Mouse (Mus musculus) cerebellum, postnatal 10 days (tissue): ENCODE measurements at regions not wholly inside any gene's neighbourhood (a gene's known extent, or its start where the extent isn't known, plus 50 kb on each side); places are given as distances from the start of the nearest gene placed in this dataset.
A peak's percentile ranks its signal among the peaks of the same experiment; 100 is the strongest.

Experiments used
- DNase-seq, 2 experiments: peaks; one replicate each; pipeline ENCODE4 v3.0.0; 2021; ENCODE audit warnings: mixed read lengths in 2 of 2

DNA sequence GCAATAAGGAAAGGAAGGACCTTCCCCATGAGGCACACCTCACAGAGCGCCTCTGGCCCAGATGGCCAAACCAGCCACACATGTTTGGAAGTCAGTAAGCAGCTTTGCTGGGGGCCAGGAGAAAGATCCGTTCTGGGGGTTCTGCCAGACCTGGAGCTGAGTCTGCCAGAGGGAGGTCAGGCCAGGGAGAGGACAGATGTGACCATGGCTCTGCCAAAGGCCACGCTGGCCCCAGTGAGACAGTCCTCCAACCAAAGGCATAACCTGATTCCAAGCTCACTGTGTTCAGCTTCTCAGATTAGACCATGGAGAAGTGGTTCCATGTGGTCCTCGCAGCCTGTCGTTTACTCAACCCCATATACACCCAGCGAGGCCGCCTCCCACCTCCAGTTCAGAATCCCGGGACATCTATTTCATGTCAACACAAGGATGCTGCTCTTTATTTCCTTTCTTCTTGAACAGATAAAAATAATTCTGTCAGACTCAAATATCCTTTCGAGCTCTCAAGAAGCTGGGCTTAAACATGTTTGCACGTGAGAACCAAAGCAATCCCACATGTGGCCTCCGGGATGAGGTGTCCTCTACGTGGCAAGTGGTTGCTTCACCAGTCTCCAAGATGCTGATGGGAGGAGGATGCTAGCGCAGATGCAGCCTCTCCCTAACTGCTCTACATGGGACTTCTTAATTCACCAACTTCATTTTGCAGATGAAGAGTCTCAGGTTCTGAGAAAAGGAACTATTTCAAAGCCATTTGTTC lies 130.1 kb upstream of the Usp24 start:
- peak; percentile 13 to 45 for DNase-seq

DNA sequence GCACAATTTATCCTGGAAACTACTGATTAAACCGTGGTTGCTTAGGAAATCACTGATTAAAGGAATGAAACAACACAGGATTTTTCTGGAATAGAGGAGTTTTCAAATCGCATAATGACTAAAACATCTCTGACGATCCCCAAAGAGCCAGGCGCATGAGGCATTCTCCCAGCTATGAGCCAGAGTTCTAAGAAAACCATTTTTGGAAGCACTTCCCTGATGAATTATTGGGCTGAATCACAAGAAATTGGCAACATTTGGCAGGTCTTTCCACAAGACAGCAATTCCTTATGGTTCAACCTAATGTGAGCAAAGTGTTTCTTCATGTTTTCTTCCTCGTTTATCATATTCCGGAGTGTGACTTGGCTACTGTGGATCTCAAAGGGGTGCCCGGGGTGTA lies 129.3 kb upstream of the Usp24 start:
- no peak for DNase-seq

- DNase-seq = no peak
Observed at GRCm38 (mm10) chr4:106190248-106190647, 125.8 kb upstream of the Usp24 start.

DNA sequence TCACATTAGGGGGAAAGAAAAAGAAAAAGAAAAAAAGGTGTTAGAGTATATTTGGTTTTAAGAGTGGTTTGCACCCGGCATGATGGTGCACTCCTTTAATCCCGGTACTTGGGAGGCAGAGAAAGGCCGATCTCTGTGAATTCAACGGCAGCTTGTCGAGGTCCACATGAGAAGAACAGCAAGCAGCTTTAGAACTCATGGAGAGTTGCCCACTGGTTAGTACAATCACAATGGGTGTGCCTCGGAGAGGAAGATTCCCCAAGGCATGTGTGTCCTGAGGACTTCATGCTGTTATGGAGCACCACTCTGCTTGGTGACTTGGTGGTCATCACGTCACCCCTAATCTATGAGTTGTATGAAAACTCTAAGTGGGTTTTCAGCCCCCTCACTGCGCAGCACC lies 124.7 kb upstream of the Usp24 start:
- no peak for DNase-seq

- no peak for DNase-seq
Observed at GRCm38 (mm10) chr4:106191843-106192242, 124.2 kb upstream of the Usp24 start.

- DNase-seq = no peak
Observed at GRCm38 (mm10) chr4:106193204-106193945, 122.6 kb upstream of the Usp24 start.

DNA sequence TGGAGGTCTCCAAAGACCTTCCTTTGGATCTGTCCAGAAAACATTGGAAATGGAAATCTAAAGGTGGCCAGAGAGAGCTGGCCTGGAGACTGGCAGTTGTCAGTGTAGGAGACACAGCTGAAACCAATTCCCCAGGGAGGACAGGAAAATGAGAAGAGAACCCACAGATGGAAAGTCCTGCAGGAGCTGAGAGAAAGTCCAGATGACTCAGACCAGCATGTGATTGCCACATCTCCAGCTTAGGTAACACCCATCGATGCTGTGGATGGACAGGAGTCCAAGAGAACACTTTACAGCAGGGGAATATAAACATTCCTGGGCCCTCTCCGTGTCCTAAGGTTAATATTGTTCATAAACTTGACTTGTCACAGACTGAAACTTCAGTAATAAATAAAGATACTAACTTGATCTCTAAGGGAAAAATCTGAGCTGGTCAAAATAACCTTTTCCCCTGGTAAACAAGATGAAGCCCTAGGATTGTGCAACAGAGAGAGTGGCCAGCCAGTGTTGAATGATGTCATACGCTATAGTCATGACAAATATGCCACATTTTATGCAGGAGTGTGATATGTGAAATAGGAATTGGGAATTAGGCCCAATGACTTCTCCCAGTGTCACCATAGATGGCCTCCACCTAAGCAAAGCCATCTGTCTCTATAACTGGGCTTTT lies 120.4 kb upstream of the Usp24 start:
- DNase-seq = no peak

- peak in 1 of 2 experiments; percentile 24 for DNase-seq
Observed at GRCm38 (mm10) chr4:106199833-106200232, 116.2 kb upstream of the Usp24 start.

- peak in 1 of 2 experiments; percentile 12 for DNase-seq
Observed at GRCm38 (mm10) chr4:106200241-106200640, 115.8 kb upstream of the Usp24 start.

- DNase-seq = no peak
Observed at GRCm38 (mm10) chr4:106202554-106202953, 113.5 kb upstream of the Usp24 start.

DNA sequence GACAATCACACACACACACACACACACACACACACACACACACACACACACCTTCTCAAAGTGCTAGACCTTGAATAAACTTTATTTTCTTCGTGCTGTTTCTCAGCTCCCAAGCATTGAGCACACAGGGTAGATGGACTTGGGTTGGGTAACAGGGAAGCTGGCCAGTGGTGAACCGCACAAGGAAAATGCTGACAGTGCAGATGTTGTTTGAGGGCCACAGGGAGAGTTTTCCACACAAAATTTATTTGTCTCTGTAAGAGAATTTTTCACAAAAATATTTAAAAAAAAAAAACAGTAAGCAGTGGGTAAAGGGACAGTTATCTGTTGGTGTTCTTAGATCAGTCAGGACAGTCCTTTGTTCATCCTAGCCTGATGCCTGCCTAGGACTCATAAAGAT lies 110.8 kb upstream of the Usp24 start:
- DNase-seq = no peak

DNA sequence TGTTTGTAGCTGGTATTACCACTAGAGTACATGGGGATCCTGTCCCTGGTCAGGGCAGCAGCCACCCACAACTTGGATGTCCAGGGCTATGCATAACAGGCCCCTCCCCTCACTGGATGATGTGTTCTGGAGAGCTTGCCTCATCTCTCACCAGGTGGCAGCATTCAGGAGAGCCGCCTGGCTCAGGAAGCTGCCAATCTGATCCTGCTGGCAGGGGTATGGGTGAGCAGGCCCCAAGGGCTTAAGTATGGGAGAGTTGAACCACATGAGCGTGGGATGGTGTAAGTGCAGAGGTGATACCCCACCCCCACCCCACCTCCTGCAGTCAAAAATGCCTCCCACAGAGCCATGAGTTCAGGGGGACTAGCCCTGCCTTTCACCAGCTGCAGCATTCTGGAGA lies 110.0 kb upstream of the Usp24 start:
- DNase-seq = no peak

DNA sequence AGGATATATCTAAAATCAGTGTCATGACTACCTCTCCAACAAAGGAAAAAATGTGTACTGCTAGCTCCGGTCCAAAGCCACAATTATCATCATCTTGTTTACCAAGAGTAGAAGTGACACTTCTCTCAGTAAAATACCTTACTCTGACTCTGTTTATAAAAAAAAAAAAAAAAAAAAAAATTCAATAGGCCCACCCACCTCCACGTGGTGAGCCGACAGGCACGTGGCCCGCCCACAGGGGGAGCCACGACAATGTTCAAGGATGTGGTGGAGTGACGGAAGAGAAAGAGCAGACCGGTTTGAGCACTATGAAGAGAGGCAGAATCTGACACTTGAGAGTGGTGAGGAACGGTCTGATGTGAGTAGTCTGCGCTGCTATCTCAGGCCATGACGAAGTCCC lies 106.5 kb upstream of the Usp24 start:
- DNase-seq = no peak

DNA sequence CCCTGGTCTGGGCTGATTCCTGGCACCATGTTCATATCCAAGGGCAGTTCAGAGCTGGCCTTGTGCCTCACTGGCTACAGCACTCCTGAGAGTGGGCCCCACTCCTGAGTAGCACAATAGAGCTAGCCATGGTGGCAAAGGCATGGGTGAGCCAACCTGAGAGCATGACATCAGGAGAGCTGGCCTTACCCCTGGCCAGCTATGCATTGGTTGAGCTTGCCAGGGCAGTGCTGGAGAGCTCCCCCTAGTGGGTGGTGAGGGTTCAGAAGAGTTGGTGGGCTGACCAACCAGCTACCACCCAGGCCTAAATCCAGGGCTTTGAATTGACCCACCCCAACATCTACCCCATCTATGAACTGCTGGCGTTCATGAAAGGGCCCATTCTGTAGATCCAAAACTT lies 106.0 kb upstream of the Usp24 start:
- DNase-seq = no peak

- no peak for DNase-seq
Observed at GRCm38 (mm10) chr4:106214170-106214569, 101.8 kb upstream of the Usp24 start.

DNA sequence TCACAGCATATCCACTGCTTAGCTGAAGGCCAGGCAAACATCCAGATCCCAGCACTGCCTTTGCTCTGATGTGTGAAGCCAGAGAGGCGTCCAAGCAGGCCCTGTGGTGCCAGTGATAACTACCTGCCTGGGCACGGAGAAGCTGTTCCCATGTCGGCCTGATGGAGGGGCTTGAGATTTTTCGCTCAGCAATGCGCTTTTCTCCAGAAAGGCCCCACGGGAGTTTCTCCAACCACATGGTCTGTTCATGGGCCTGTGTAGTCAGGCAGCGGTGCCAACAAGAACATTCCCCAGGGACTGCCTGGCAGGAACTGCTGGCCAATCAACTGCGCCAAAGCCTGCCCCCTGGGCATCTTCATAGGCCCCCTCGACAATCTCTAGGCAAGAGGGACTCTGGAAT lies 95.4 kb upstream of the Usp24 start:
- peak; percentile 56 to 66 for DNase-seq

GRCm38 (mm10) chr4:106225184-106225862 lies 90.7 kb upstream of the Usp24 start:
- peak; percentile 81 to 86 for DNase-seq

- DNase-seq = peak in 1 of 2 experiments; percentile 42
Observed at GRCm38 (mm10) chr4:106227428-106227827, 88.6 kb upstream of the Usp24 start.

DNA sequence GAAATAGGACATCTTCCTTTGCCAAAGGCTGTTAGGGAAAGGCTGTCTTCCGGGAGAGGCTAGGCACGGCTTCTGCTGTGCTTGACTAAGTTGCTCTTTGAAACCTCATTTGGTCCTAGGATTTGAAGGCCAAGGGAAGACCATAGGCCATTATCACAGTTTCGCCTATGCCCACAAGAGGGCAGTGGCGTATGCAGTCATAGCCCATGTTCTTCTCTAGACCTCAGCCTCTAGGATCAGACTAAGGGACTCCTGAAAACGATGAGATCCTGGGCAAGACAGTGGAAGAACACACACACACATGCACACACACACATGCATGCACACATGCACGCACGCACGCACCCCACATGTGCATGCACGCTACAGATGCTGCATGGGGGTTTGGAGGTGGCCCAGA lies 87.5 kb upstream of the Usp24 start:
- peak; percentile 90 for DNase-seq

GRCm38 (mm10) chr4:106229526-106229925 lies 86.5 kb upstream of the Usp24 start:
- DNase-seq = no peak

- peak; percentile 41 to 68 for DNase-seq
Observed at GRCm38 (mm10) chr4:106232499-106232970, 83.5 kb upstream of the Usp24 start.

GRCm38 (mm10) chr4:106244384-106244819 lies 71.6 kb upstream of the Usp24 start:
- no peak for DNase-seq
